Mouse (Mus musculus) embryonic fibroblast, embryonic 13.5 days (primary cell): ENCODE data around the gene Mta1.

Experiments
- CTCF ChIP-seq: IDR thresholded peaks from 2 replicates; pipeline ENCODE4 v1.5.1; 2011; ENCODE audit warnings: mild to moderate bottlenecking, control low read depth, low read length, moderate library complexity, borderline replicate concordance; ENCODE audit not compliant: insufficient read depth
- POLR2A ChIP-seq: IDR thresholded peaks from 2 replicates; pipeline ENCODE4 v1.6.1; 2011; ENCODE audit warnings: low read depth, mild to moderate bottlenecking, control low read depth, low read length, moderate library complexity

GRCm38 (mm10) chr12:113155076-113155771 is 57.1 kb downstream of the Mta1 start:
- TF ChIP-seq POLR2A (no peak; the same call in 1 of the 2 replicates), CTCF (no peak)
